Mouse (Mus musculus) hindbrain, embryonic 11.5 days (tissue): ENCODE measurements at regions not wholly inside any gene's neighbourhood (a gene's known extent, or its start where the extent isn't known, plus 50 kb on each side); places are given as distances from the start of the nearest gene placed in this dataset.

ENCODE experiments used
- ATAC-seq: fragments of 200-750 bp; cut with Nextera tagmentation; 2 replicates; pipeline ENCODE4 v1.8.0; 2017; ENCODE audit warnings: mild to moderate bottlenecking, moderate TSS enrichment, moderate library complexity; ENCODE audit not compliant: low FRiP score
- DNase-seq: peaks from one replicate; pipeline ENCODE4 v3.0.0-alpha.2; 2015; ENCODE audit warnings: low spot score
- H3K27ac ChIP-seq: fragments of 300-500 bp; sonication (generic); 2 replicates; pipeline ENCODE4 v1.5.1; 2014; ENCODE audit warnings: mild to moderate bottlenecking, low read depth, low read length
- H3K27me3 ChIP-seq: fragments of 300-500 bp; sonication (generic); 2 replicates; pipeline ENCODE4 v1.6.1; 2014; ENCODE audit warnings: mild to moderate bottlenecking, low read length, moderate library complexity, mixed read lengths; ENCODE audit not compliant: control insufficient read depth, insufficient read depth
- H3K36me3 ChIP-seq: fragments of 300-500 bp; sonication (generic); 2 replicates; pipeline ENCODE4 v1.6.1; 2014; ENCODE audit warnings: mild to moderate bottlenecking, low read length, moderate library complexity, mixed read lengths; ENCODE audit not compliant: control insufficient read depth, insufficient read depth
- H3K4me1 ChIP-seq: fragments of 300-500 bp; sonication (generic); replicated peaks from 2 replicates; pipeline ENCODE4 v1.6.1; 2014; ENCODE audit warnings: low read length, mixed read lengths; ENCODE audit not compliant: control insufficient read depth, insufficient read depth
- H3K4me2 ChIP-seq: fragments of 300-500 bp; sonication (generic); replicated peaks from 2 replicates; pipeline ENCODE4 v1.6.1; 2014; ENCODE audit warnings: mild to moderate bottlenecking, low read depth, low read length
- H3K4me3 ChIP-seq: fragments of 300-500 bp; sonication (generic); 2 replicates; pipeline ENCODE4 v1.5.1; 2014; ENCODE audit warnings: low read depth, low read length
- H3K9ac ChIP-seq: fragments of 300-500 bp; sonication (generic); 2 replicates; pipeline ENCODE4 v1.6.1; 2014; ENCODE audit warnings: low read depth, low read length
- H3K9me3 ChIP-seq: fragments of 300-500 bp; sonication (generic); 2 replicates; pipeline ENCODE4 v1.6.1; 2016; ENCODE audit warnings: low read length; ENCODE audit not compliant: control insufficient read depth
- WGBS: fragments of 180-500 bp; shearing (Covaris S2); extraction: QIAGEN DNeasy Blood & Tissue Kit; methylation state at CpG from one replicate; pipeline ENCODE4 v1.1.7; 2014; 5-methylcytosine and 5-hydroxymethylcytosine counted together

GRCm38 (mm10) chr15:67888548-67888947 is 1387.8 kb upstream of the Lrrc6 start:
- Histone ChIP-seq H3K9ac (no peak overlapping the region), H3K4me1 (no peaks in the 10 kb centered on the region), H3K27ac (no peak overlapping the region), H3K27me3 (no peaks in the 10 kb centered on the region), H3K9me3 (no peaks in the 10 kb centered on the region), H3K36me3 (no peaks in the 10 kb centered on the region), H3K4me3 (no peak overlapping the region), H3K4me2 (no peak overlapping the region)
- no peak for DNase-seq
- ATAC-seq, result no peak

- WGBS, result 91% methylated on average over 1 of the region's 1 CpGs
- H3K27ac ChIP-seq, result no peak overlapping the region
- H3K4me3 ChIP-seq, result no peak overlapping the region
- no peaks in the 10 kb centered on the region for H3K4me1 ChIP-seq
- DNase-seq, result no peak
- no peak overlapping the region for H3K4me2 ChIP-seq
- H3K27me3 ChIP-seq, result no peaks in the 10 kb centered on the region
- no peaks in the 10 kb centered on the region for H3K36me3 ChIP-seq
- no peak overlapping the region for H3K9ac ChIP-seq
- no peak for ATAC-seq
- H3K9me3 ChIP-seq, result no peaks in the 10 kb centered on the region
These were observed 1354.6 kb upstream of the Lrrc6 start for GRCm38 (mm10) chr15:67855291-67855690.

- no peaks in the 10 kb centered on the region for H3K4me1 ChIP-seq
- H3K36me3 ChIP-seq, result no peaks in the 10 kb centered on the region
- no peak overlapping the region for H3K4me2 ChIP-seq
- 80% methylated on average over 3 of the region's 3 CpGs for WGBS
- no peak overlapping the region for H3K27ac ChIP-seq
- no peaks in the 10 kb centered on the region for H3K9me3 ChIP-seq
- DNase-seq (no peak), ATAC-seq (no peak)
- no peak overlapping the region for H3K4me3 ChIP-seq
- H3K9ac ChIP-seq, result no peak overlapping the region
- no peaks in the 10 kb centered on the region for H3K27me3 ChIP-seq
These were observed 1349.4 kb upstream of the Lrrc6 start for GRCm38 (mm10) chr15:67850118-67850517.

GRCm38 (mm10) chr15:67845707-67846106 is 1345.0 kb upstream of the Lrrc6 start:
- no peak for DNase-seq
- no peak for ATAC-seq

GRCm38 (mm10) chr15:67840671-67841070 is 1340.0 kb upstream of the Lrrc6 start:
- H3K9ac ChIP-seq, result no peak overlapping the region
- 82% methylated on average over 3 of the region's 3 CpGs for WGBS
- ATAC-seq, result no peak

More at GRCm38 (mm10) chr15:67845707-67846106, 1345.0 kb upstream of the Lrrc6 start:
- H3K4me2 ChIP-seq, result no peak overlapping the region
- H3K4me3 ChIP-seq, result no peak overlapping the region
- 83% methylated on average over 2 of the region's 2 CpGs for WGBS
- H3K36me3 ChIP-seq, result no peaks in the 10 kb centered on the region
- no peaks in the 10 kb centered on the region for H3K27me3 ChIP-seq
- H3K27ac ChIP-seq, result no peak overlapping the region
- H3K4me1 ChIP-seq, result no peaks in the 10 kb centered on the region
- H3K9me3 ChIP-seq, result no peaks in the 10 kb centered on the region
- no peak overlapping the region for H3K9ac ChIP-seq

GRCm38 (mm10) chr15:67825796-67826484 is 1325.2 kb upstream of the Lrrc6 start:
- Histone ChIP-seq H3K4me2 (no peak overlapping the region), H3K27me3 (no peaks in the 10 kb centered on the region), H3K4me1 (no peaks in the 10 kb centered on the region), H3K9me3 (no peaks in the 10 kb centered on the region), H3K4me3 (no peak overlapping the region), H3K27ac (no peak overlapping the region), H3K9ac (no peak overlapping the region), H3K36me3 (no peaks in the 10 kb centered on the region)
- ATAC-seq (no peak), DNase-seq (no peak)
- 82% methylated on average over 4 of the region's 4 CpGs for WGBS

More at GRCm38 (mm10) chr15:67840671-67841070, 1340.0 kb upstream of the Lrrc6 start:
- H3K27me3 ChIP-seq, result no peaks in the 10 kb centered on the region
- no peak overlapping the region for H3K4me2 ChIP-seq
- no peaks in the 10 kb centered on the region for H3K36me3 ChIP-seq
- no peaks in the 10 kb centered on the region for H3K9me3 ChIP-seq
- H3K4me3 ChIP-seq, result no peak overlapping the region
- no peak overlapping the region for H3K27ac ChIP-seq
- DNase-seq, result no peak
- H3K4me1 ChIP-seq, result no peaks in the 10 kb centered on the region

GRCm38 (mm10) chr15:67823226-67823625 is 1322.5 kb upstream of the Lrrc6 start:
- Histone ChIP-seq H3K27ac (no peak overlapping the region), H3K4me1 (no peaks in the 10 kb centered on the region), H3K9ac (no peak overlapping the region), H3K9me3 (no peaks in the 10 kb centered on the region), H3K4me2 (no peak overlapping the region), H3K27me3 (no peaks in the 10 kb centered on the region), H3K4me3 (no peak overlapping the region), H3K36me3 (no peaks in the 10 kb centered on the region)
- 86% methylated on average over 3 of the region's 3 CpGs for WGBS
- ATAC-seq (no peak), DNase-seq (no peak)

GRCm38 (mm10) chr15:67799871-67800270 is 1299.2 kb upstream of the Lrrc6 start:
- no peaks in the 10 kb centered on the region for H3K4me1 ChIP-seq
- H3K4me2 ChIP-seq, result no peak overlapping the region
- ATAC-seq (no peak), DNase-seq (no peak)
- no peak overlapping the region for H3K9ac ChIP-seq
- H3K4me3 ChIP-seq, result no peak overlapping the region
- no peak overlapping the region for H3K27ac ChIP-seq
- no peaks in the 10 kb centered on the region for H3K36me3 ChIP-seq
- H3K9me3 ChIP-seq, result no peaks in the 10 kb centered on the region
- H3K27me3 ChIP-seq, result no peaks in the 10 kb centered on the region
- 83% methylated on average over 1 of the region's 1 CpGs for WGBS

GRCm38 (mm10) chr15:67795578-67795977 is 1294.9 kb upstream of the Lrrc6 start:
- H3K9ac ChIP-seq, result no peak overlapping the region
- no peak overlapping the region for H3K27ac ChIP-seq
- 89% methylated on average over 2 of the region's 2 CpGs for WGBS
- no peaks in the 10 kb centered on the region for H3K4me1 ChIP-seq
- no peaks in the 10 kb centered on the region for H3K27me3 ChIP-seq
- H3K4me2 ChIP-seq, result no peak overlapping the region
- H3K4me3 ChIP-seq, result no peak overlapping the region
- no peaks in the 10 kb centered on the region for H3K36me3 ChIP-seq
- no peak for ATAC-seq
- no peak for DNase-seq
- H3K9me3 ChIP-seq, result no peaks in the 10 kb centered on the region
